Mouse (Mus musculus) embryonic facial prominence, embryonic 11.5 days (tissue): ENCODE results near the gene Ckap2l. TPM values are rescaled to one million over a fixed set of nuclear protein-coding genes. Genes with fewer than 3 reads are reported as not detected.

Experiments used
- ATAC-seq: fragments of 200-750 bp; cut with Nextera tagmentation; replicated peaks from 2 replicates; pipeline ENCODE4 v1.8.0; 2017; ENCODE audit warnings: low read depth; ENCODE audit not compliant: insufficient number of reproducible peaks, low FRiP score, low TSS enrichment
- DNase-seq: peaks from one replicate; pipeline ENCODE4 v3.0.0-alpha.2; 2015; ENCODE audit warnings: low spot score
- H3K27ac ChIP-seq: fragments of 300-500 bp; sonication (generic); replicated peaks from 2 replicates; pipeline ENCODE4 v1.5.1; 2014; ENCODE audit warnings: mild to moderate bottlenecking, low read depth, low read length, control low read depth
- H3K27me3 ChIP-seq: fragments of 300-500 bp; sonication (generic); 2 replicates; pipeline ENCODE4 v1.6.1; 2014; ENCODE audit warnings: mild to moderate bottlenecking, low read length, moderate library complexity, mixed read lengths; ENCODE audit not compliant: control insufficient read depth, insufficient read depth
- H3K36me3 ChIP-seq: fragments of 300-500 bp; sonication (generic); replicated peaks from 2 replicates; pipeline ENCODE4 v1.6.1; 2014; ENCODE audit warnings: low read depth, mild to moderate bottlenecking, low read length, moderate library complexity, mixed read lengths; ENCODE audit not compliant: control insufficient read depth, insufficient read depth
- H3K4me1 ChIP-seq: fragments of 300-500 bp; sonication (generic); 2 replicates; pipeline ENCODE4 v1.6.1; 2014; ENCODE audit warnings: low read length, mixed read lengths; ENCODE audit not compliant: control insufficient read depth, insufficient read depth
- H3K4me2 ChIP-seq: fragments of 300-500 bp; sonication (generic); 2 replicates; pipeline ENCODE4 v1.6.1; 2014; ENCODE audit warnings: low read depth, mild to moderate bottlenecking, control low read depth, low read length, moderate library complexity
- H3K4me3 ChIP-seq: fragments of 300-500 bp; sonication (generic); 2 replicates; pipeline ENCODE4 v1.5.1; 2014; ENCODE audit warnings: low read depth, low read length, control low read depth
- H3K9ac ChIP-seq: fragments of 300-500 bp; sonication (generic); replicated peaks from 2 replicates; pipeline ENCODE4 v1.6.1; 2014; ENCODE audit warnings: mild to moderate bottlenecking, control low read depth, low read length
- H3K9me3 ChIP-seq: fragments of 300-500 bp; sonication (generic); replicated peaks from 2 replicates; pipeline ENCODE4 v1.6.1; 2016; ENCODE audit warnings: mild to moderate bottlenecking, low read length, inconsistent platforms, mixed read lengths; ENCODE audit not compliant: control insufficient read depth
- WGBS: fragments of 180-500 bp; shearing (Covaris S2); extraction: QIAGEN DNeasy Blood & Tissue Kit; methylation state at CpG from one replicate; pipeline ENCODE4 v1.1.7; 2014; 5-methylcytosine and 5-hydroxymethylcytosine counted together
- polyA plus RNA-seq: library from polyadenylated mRNA; unstranded; fragments of >200 nt; fragmentation: Nextera tagmentation; extraction: Ambion mirVana; gene quantifications from 2 replicates; pipeline ENCODE4 v1.2.1, GENCODE M21; 2014

Ckap2l gene
- polyA plus RNA-seq, 1 experiment from 2014 or later: 111 TPM

- Histone ChIP-seq H3K4me1 (no peaks in the 10 kb centered on the region), H3K36me3 (no peaks in the 10 kb centered on the region), H3K27me3 (no peaks in the 10 kb centered on the region), H3K4me2 (no peak overlapping the region), H3K9ac (no peak overlapping the region), H3K27ac (no peak overlapping the region), H3K4me3 (no peak overlapping the region), H3K9me3 (no peaks in the 10 kb centered on the region)
- DNase-seq (no peak), ATAC-seq (no peak)
- WGBS: 75% methylated on average over 1 of the region's 1 CpGs
Observed at GRCm38 (mm10) chr2:129249321-129249720, 47.7 kb downstream of the Ckap2l start.

GRCm38 (mm10) chr2:129247707-129248121 is 49.3 kb downstream of the Ckap2l start:
- no peak overlapping the region for H3K27ac ChIP-seq
- no peak overlapping the region for H3K9ac ChIP-seq
- no peaks in the 10 kb centered on the region for H3K27me3 ChIP-seq
- H3K36me3 ChIP-seq: no peaks in the 10 kb centered on the region
- H3K9me3 ChIP-seq: no peaks in the 10 kb centered on the region
- H3K4me3 ChIP-seq: no peak overlapping the region
- H3K4me1 ChIP-seq: no peaks in the 10 kb centered on the region
- ATAC-seq: no peak
- no peak for DNase-seq
- WGBS: 89% methylated on average over 7 of the region's 7 CpGs
- no peak overlapping the region for H3K4me2 ChIP-seq

- WGBS: 93% methylated on average over 12 of the region's 12 CpGs
- H3K4me1 ChIP-seq: no peaks in the 10 kb centered on the region
- no peak overlapping the region for H3K9ac ChIP-seq
- no peaks in the 10 kb centered on the region for H3K36me3 ChIP-seq
- no peak overlapping the region for H3K4me3 ChIP-seq
- H3K4me2 ChIP-seq: no peak overlapping the region
- no peak for ATAC-seq
- H3K27ac ChIP-seq: no peak overlapping the region
- no peak for DNase-seq
- H3K27me3 ChIP-seq: no peaks in the 10 kb centered on the region
- no peaks in the 10 kb centered on the region for H3K9me3 ChIP-seq
Observed at GRCm38 (mm10) chr2:129246924-129247323, 50.1 kb downstream of the Ckap2l start.

GRCm38 (mm10) chr2:129246436-129246835 is 50.6 kb downstream of the Ckap2l start:
- Histone ChIP-seq H3K4me3 (no peak overlapping the region), H3K9ac (no peak overlapping the region), H3K27ac (no peak overlapping the region), H3K36me3 (no peaks in the 10 kb centered on the region), H3K9me3 (no peaks in the 10 kb centered on the region), H3K4me1 (no peaks in the 10 kb centered on the region), H3K27me3 (no peaks in the 10 kb centered on the region), H3K4me2 (no peak overlapping the region)
- DNase-seq (no peak), ATAC-seq (no peak)
- 73% methylated on average over 7 of the region's 7 CpGs for WGBS

GRCm38 (mm10) chr2:129245618-129246017 is 51.4 kb downstream of the Ckap2l start:
- Histone ChIP-seq H3K36me3 (no peaks in the 10 kb centered on the region), H3K9me3 (no peaks in the 10 kb centered on the region), H3K4me2 (no peak overlapping the region), H3K27ac (no peak overlapping the region), H3K4me3 (no peak overlapping the region), H3K27me3 (no peaks in the 10 kb centered on the region), H3K4me1 (no peaks in the 10 kb centered on the region), H3K9ac (no peak overlapping the region)
- ATAC-seq (no peak), DNase-seq (no peak)
- 60% methylated on average over 5 of the region's 5 CpGs for WGBS

GRCm38 (mm10) chr2:129244446-129245120 is 52.4 kb downstream of the Ckap2l start:
- ATAC-seq: no peak
- DNase-seq: no peak
- H3K9me3 ChIP-seq: no peaks in the 10 kb centered on the region
- 80% methylated on average over 20 of the region's 20 CpGs for WGBS
- no peaks in the 10 kb centered on the region for H3K27me3 ChIP-seq
- no peak overlapping the region for H3K9ac ChIP-seq
- H3K36me3 ChIP-seq: no peaks in the 10 kb centered on the region
- H3K4me2 ChIP-seq: no peak overlapping the region
- H3K4me3 ChIP-seq: no peak overlapping the region
- no peaks in the 10 kb centered on the region for H3K4me1 ChIP-seq
- no peak overlapping the region for H3K27ac ChIP-seq

GRCm38 (mm10) chr2:129243786-129244185 is 53.2 kb downstream of the Ckap2l start:
- no peaks in the 10 kb centered on the region for H3K9me3 ChIP-seq
- H3K4me1 ChIP-seq: no peaks in the 10 kb centered on the region
- H3K4me3 ChIP-seq: no peak overlapping the region
- H3K9ac ChIP-seq: no peak overlapping the region
- DNase-seq (no peak), ATAC-seq (no peak)
- no peak overlapping the region for H3K4me2 ChIP-seq
- 45% methylated on average over 9 of the region's 9 CpGs for WGBS
- no peaks in the 10 kb centered on the region for H3K36me3 ChIP-seq
- no peak overlapping the region for H3K27ac ChIP-seq
- H3K27me3 ChIP-seq: no peaks in the 10 kb centered on the region

GRCm38 (mm10) chr2:129243005-129243404 is 54.0 kb downstream of the Ckap2l start:
- H3K4me1 ChIP-seq: no peaks in the 10 kb centered on the region
- no peak for ATAC-seq
- DNase-seq: no peak
- no peak overlapping the region for H3K9ac ChIP-seq
- H3K4me2 ChIP-seq: no peak overlapping the region
- H3K27me3 ChIP-seq: no peaks in the 10 kb centered on the region
- H3K4me3 ChIP-seq: no peak overlapping the region
- no peaks in the 10 kb centered on the region for H3K9me3 ChIP-seq
- no peaks in the 10 kb centered on the region for H3K36me3 ChIP-seq
- WGBS: 85% methylated on average over 4 of the region's 4 CpGs
- H3K27ac ChIP-seq: no peak overlapping the region
